Mouse (Mus musculus) ovary, postnatal 14 days (tissue): Measurements from ENCODE around the gene Plppr1.
"Not testable (repeated sequence)": the region's sequence is repeated elsewhere in the genome, so short reads cannot be mapped to it uniquely, and the experiment has no call there.

Experiments used
- DNase-seq: peaks from one replicate; pipeline ENCODE4 v3.0.0; 2022; ENCODE audit warnings: low spot score

Gene Plppr1

DNA sequence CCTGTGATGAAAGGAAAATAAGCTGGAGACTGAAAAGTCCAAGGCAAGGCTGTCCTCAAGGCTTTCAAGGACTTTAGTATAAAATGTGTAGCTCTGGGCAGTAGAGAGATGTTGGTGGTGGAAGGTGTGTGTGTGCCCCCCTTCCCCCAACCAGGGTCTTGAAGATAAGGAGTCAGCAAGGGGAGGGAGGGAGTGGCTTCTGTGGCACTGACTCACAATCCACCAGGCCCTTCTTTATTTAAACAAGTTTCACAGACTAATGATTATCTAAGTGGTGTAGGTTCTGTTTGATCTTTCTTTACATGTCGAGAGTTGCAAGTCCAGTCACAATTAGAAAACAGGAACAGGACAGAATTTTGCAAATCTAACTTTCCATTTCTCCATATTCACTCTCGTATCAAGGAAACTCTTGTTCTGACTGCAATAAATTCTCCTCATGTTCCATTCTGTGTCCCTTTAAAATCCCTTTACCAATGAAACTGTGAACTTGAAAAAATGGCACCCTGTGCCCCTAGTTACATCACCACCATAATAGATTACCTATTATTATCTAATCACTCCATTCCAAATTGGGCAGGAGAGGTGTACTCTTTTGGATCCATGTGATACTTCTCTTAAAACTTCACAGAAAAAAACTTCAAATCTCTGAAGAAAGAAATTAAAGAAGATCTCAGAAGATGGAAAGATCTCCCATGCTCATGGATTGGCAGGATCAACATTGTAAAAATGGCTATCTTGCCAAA is 324.7 kb downstream of the Plppr1 start:
- not testable (repeated sequence) for DNase-seq

DNA sequence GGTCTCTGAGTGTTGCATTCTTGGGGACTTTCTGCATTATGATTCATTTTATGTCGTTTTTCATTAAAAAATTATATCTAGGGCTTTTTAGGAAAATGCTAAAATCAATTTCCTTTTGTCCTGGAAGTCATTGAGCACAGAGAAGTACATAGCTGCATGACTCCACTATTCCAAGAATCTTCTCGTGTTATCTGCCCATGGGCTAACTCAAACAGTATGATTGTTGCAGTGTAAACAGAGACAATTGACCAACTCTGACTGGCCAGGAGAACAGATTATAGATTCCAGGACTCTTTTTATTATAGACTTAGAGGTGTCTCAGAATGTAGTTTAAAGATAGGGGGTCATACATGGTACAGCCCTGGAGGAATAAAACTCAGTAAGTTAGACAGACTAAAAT is 327.8 kb downstream of the Plppr1 start:
- DNase-seq, result no peak
